Mouse (Mus musculus) liver, postnatal 0 days (tissue): ENCODE measurements around the gene Cfap45. TPM values are rescaled to one million over a fixed set of nuclear protein-coding genes. Genes with fewer than 3 reads are reported as not detected.

ENCODE experiments used
- ATAC-seq: fragments of 200-750 bp; cut with Nextera tagmentation; 2 replicates; pipeline ENCODE4 v1.8.0; 2017; ENCODE audit warnings: mild to moderate bottlenecking, moderate library complexity
- DNase-seq: peaks from one replicate; pipeline ENCODE4 v3.0.0-alpha.2; 2016
- H3K27ac ChIP-seq: fragments of 300-500 bp; sonication (generic); 2 replicates; pipeline ENCODE4 v1.5.1; 2014; ENCODE audit warnings: antibody characterized with exemption, moderate library complexity, mild to moderate bottlenecking, low read depth
- H3K27me3 ChIP-seq: fragments of 300-500 bp; sonication (generic); 2 replicates; pipeline ENCODE4 v1.6.1; 2014; ENCODE audit warnings: low read length, control low read depth, mixed read lengths; ENCODE audit not compliant: insufficient read depth
- H3K36me3 ChIP-seq: fragments of 300-500 bp; sonication (generic); replicated peaks from 2 replicates; pipeline ENCODE4 v1.6.1; 2014; ENCODE audit warnings: mild to moderate bottlenecking, control low read depth, low read length, moderate library complexity, mixed read lengths; ENCODE audit not compliant: insufficient read depth
- H3K4me1 ChIP-seq: fragments of 300-500 bp; sonication (generic); 2 replicates; pipeline ENCODE4 v1.6.1; 2014; ENCODE audit warnings: antibody characterized with exemption, mild to moderate bottlenecking, control low read depth; ENCODE audit not compliant: insufficient read depth
- H3K4me2 ChIP-seq: fragments of 300-500 bp; sonication (generic); 2 replicates; pipeline ENCODE4 v1.6.1; 2014; ENCODE audit warnings: low read depth, mild to moderate bottlenecking, low read length, moderate library complexity, mixed read lengths
- H3K4me3 ChIP-seq: fragments of 300-500 bp; sonication (generic); 2 replicates; pipeline ENCODE4 v1.5.1; 2014; ENCODE audit warnings: low read depth, low read length
- H3K9ac ChIP-seq: fragments of 300-500 bp; sonication (generic); replicated peaks from 2 replicates; pipeline ENCODE4 v1.6.1; 2014; ENCODE audit warnings: mild to moderate bottlenecking, moderate library complexity
- H3K9me3 ChIP-seq: fragments of 300-500 bp; sonication (generic); 2 replicates; pipeline ENCODE4 v1.6.1; 2016; ENCODE audit warnings: mild to moderate bottlenecking, control low read depth, low read length, mixed read lengths
- CTCF ChIP-seq: sonication (generic); IDR thresholded peaks from 2 replicates; pipeline ENCODE4 v1.5.1; 2016; ENCODE audit warnings: antibody characterized with exemption, low read depth
- EP300 ChIP-seq: IDR thresholded peaks from 2 replicates; pipeline ENCODE4 v1.6.1; 2016; ENCODE audit warnings: antibody characterized with exemption, low read depth, mild to moderate bottlenecking
- WGBS: fragments of 180-500 bp; shearing (Covaris S2); extraction: QIAGEN DNeasy Blood & Tissue Kit; methylation state at CpG from one replicate; pipeline ENCODE4 v1.1.7; 2014; ENCODE audit not compliant: insufficient replicate concordance; 5-methylcytosine and 5-hydroxymethylcytosine counted together
- polyA plus RNA-seq: library from polyadenylated mRNA; unstranded; fragments of >200 nt; fragmentation: Nextera tagmentation; extraction: Ambion mirVana; gene quantifications from 2 replicates; pipeline ENCODE4 v1.2.1, GENCODE M21; 2015

Cfap45 gene
- polyA plus RNA-seq, 1 experiment from 2014 or later = 0.32 TPM

DNA sequence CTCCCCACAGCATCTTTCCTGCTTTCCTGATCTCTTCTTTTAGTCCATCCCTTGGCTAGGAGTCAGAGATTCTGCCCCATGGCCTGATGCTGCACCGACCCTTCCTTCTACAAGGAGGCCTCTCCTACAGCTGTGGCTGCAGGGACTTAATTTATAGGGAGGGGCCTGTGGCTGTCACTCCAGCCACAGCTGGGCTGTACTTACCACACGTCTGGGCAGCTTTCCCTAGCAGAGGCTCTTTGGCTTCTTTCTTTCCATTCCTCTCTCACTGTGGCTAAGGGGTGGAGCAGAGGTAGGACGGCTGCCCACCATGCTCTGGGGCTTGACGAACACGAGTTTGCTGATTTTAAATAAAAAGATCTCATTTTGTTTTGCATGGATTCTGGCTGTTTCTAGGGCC is 13.6 kb upstream of the Cfap45 start:
- no peak for TF ChIP-seq EP300
- TF ChIP-seq CTCF = no peak
- H3K9me3 ChIP-seq = no peaks in the 10 kb centered on the region
- 58% methylated on average over 5 of the region's 5 CpGs for WGBS
- H3K36me3 ChIP-seq = peaks cover 26% of the 10 kb centered on the region
- ATAC-seq (no peak), DNase-seq (no peak)
- H3K9ac ChIP-seq = no peak overlapping the region
- no peak overlapping the region for H3K4me2 ChIP-seq
- no peaks in the 10 kb centered on the region for H3K27me3 ChIP-seq
- no peak overlapping the region for H3K4me3 ChIP-seq
- H3K4me1 ChIP-seq = peaks cover 34% of the 10 kb centered on the region
- no peak overlapping the region for H3K27ac ChIP-seq

DNA sequence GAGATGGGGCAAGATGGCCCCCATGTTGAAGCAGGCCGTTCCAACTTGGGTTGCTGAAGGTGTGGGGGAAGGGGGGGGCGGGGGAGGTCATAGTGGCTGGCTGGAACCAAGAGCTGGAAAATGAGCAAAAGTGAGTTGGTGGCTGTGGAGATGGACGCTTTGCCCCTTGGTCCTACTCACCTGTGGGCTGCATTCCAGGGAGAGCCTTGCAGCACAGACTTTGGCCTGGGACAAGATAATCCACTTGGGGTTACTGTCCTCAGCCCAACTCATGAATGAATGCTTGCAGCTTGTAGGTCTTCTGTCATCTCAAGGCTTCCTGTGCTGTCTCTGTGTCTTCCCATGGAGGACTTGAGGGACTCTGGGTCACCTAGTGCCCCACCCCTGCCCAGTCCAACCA is 12.9 kb upstream of the Cfap45 start:
- no peak for DNase-seq
- Histone ChIP-seq H3K4me3 (no peak overlapping the region), H3K9ac (no peak overlapping the region), H3K9me3 (no peaks in the 10 kb centered on the region), H3K27ac (no peak overlapping the region), H3K4me2 (no peak overlapping the region), H3K27me3 (no peaks in the 10 kb centered on the region), H3K36me3 (peaks cover 26% of the 10 kb centered on the region), H3K4me1 (peaks cover 33% of the 10 kb centered on the region)
- TF ChIP-seq EP300 (no peak), CTCF (no peak)
- WGBS = 63% methylated on average over 3 of the region's 3 CpGs
- no peak for ATAC-seq

DNA sequence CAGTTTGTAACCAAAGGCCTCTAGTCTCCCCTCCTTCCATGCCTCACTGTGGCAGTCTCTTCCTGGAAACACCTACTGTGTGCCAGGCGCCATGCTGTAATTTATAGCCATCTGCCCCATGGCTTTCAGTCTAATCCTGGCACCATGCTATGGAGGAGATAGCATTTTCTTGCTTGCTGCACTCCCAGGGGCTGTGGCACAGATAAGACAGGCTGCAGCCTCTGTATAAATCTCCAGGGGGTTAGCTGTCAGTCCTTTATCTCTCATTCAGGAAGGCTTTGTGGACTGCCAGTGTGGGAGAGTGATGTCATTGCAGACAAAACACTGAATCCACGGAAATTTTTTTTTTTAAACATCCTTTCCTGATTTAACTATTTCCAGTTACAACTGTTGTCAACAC is 12.4 kb upstream of the Cfap45 start:
- TF ChIP-seq EP300 = no peak
- TF ChIP-seq CTCF = no peak
- WGBS = 46% methylated on average over 2 of the region's 2 CpGs
- ATAC-seq = no peak

DNA sequence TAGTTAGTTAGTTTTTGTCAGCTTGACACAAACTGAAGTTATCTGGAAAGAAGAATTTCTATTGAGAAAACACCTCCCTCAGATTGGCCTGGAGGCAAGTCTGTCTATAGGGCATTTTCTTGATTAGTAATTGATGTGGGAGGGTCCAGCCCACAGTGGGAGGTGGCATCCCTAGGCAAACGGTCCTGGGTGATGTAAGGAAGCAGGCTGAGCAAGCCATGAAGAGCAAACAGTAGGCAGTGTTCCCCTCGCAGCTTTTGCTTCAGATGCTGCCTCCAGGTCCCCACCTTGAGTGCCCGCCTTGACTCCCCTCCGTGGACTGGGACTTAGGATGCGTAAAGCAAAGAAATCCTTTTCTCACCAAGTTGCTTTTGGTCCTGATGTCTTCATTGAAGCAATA is 11.4 kb upstream of the Cfap45 start:
- WGBS = 63% methylated on average over 5 of the region's 5 CpGs
- no peak for ATAC-seq
- peaks cover 26% of the 10 kb centered on the region for H3K36me3 ChIP-seq

More for the DNA sequence above, 12.4 kb upstream of the Cfap45 start:
- Histone ChIP-seq H3K36me3 (peaks cover 26% of the 10 kb centered on the region), H3K9me3 (no peaks in the 10 kb centered on the region), H3K9ac (no peak overlapping the region), H3K4me2 (no peak overlapping the region), H3K4me3 (no peak overlapping the region), H3K27me3 (no peaks in the 10 kb centered on the region), H3K4me1 (peaks cover 28% of the 10 kb centered on the region), H3K27ac (no peak overlapping the region)
- no peak for DNase-seq

DNA sequence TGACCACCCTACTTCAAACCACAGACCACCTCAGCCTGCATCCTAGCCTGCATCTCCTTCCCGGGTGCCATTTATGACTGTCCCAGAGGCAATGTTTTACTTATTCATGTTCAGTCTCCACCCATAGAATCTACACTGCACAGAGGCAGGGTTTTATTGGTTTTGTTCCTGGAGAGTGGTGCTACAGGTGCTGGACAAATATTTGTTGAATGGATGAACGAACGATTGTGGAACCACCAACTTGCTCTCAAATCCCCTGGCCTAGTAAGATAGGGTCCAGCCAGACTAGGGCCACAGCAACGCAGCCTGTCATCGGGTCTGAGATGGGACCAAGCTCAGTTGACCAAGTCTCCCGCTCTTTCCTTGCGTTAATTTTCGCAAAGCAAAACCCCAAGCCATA is 10.6 kb upstream of the Cfap45 start:
- peak overlapping the region; percentile 13; the same call in 1 of the 2 replicates for H3K4me3 ChIP-seq
- 39% methylated on average over 8 of the region's 8 CpGs for WGBS
- peaks cover 35% of the 10 kb centered on the region for H3K4me1 ChIP-seq
- H3K4me2 ChIP-seq = peak overlapping the region; percentile 36
- DNase-seq = no peak
- peaks cover 26% of the 10 kb centered on the region for H3K36me3 ChIP-seq
- H3K27ac ChIP-seq = peak overlapping the region; percentile 90
- H3K9ac ChIP-seq = no peak overlapping the region
- no peaks in the 10 kb centered on the region for H3K9me3 ChIP-seq
- ATAC-seq = peak; percentile 69
- no peaks in the 10 kb centered on the region for H3K27me3 ChIP-seq
- TF ChIP-seq EP300 (peak; percentile 70; the same call in 1 of the 2 replicates), CTCF (no peak)

More for the DNA sequence above, 11.4 kb upstream of the Cfap45 start:
- H3K9me3 ChIP-seq = no peaks in the 10 kb centered on the region
- peaks cover 33% of the 10 kb centered on the region for H3K4me1 ChIP-seq
- H3K4me3 ChIP-seq = no peak overlapping the region
- H3K27me3 ChIP-seq = no peaks in the 10 kb centered on the region
- H3K4me2 ChIP-seq = no peak overlapping the region
- TF ChIP-seq EP300 (no peak), CTCF (no peak)
- no peak for DNase-seq
- H3K9ac ChIP-seq = no peak overlapping the region
- H3K27ac ChIP-seq = peak overlapping the region; percentile 90

DNA sequence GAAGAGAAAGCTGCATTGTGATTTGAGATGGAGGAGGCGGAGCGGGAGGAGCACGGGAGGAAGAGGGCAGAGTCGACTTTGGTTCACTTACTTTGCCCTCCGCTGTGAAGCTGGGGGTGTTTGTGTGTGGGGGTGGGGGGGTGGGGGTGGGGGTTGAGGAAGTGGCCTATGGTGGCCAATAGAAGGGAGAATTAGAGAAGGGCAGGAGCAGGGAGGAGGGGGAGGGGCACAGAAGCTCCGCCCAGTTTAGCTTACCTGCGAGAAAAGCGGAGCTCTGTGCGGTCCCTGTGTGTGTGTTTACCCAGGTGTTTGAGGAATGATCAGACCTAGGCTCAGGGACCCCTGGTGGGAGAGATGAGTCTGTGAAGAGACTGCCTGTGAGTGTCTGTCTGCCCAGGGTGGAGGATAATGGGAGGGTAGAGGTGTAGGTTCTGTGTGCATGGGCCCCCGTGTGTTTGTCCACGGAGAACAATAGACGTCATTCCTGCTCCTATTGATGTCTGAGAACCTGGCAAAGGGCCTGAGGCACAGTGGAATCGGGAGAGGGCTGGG is 10.1 kb upstream of the Cfap45 start:
- H3K9ac ChIP-seq = no peak overlapping the region
- peaks cover 22% of the 10 kb centered on the region for H3K36me3 ChIP-seq
- WGBS = 41% methylated on average over 13 of the region's 13 CpGs
- ATAC-seq = peak; percentile 86
- TF ChIP-seq EP300 (0 out of 2 replicates have a peak, but pooled peaks have one; percentile 30), CTCF (no peak)
- DNase-seq = peak; percentile 78
- H3K4me1 ChIP-seq = peaks cover 40% of the 10 kb centered on the region
- no peaks in the 10 kb centered on the region for H3K9me3 ChIP-seq
- H3K27me3 ChIP-seq = no peaks in the 10 kb centered on the region
- peak overlapping the region; percentile 90 for H3K27ac ChIP-seq
- peak overlapping the region; percentile 13; the same call in 1 of the 2 replicates for H3K4me3 ChIP-seq
- H3K4me2 ChIP-seq = peak overlapping the region; percentile 36
